ENCODE assay signal across 16 mouse cellular contexts in the genomic region with DNA sequence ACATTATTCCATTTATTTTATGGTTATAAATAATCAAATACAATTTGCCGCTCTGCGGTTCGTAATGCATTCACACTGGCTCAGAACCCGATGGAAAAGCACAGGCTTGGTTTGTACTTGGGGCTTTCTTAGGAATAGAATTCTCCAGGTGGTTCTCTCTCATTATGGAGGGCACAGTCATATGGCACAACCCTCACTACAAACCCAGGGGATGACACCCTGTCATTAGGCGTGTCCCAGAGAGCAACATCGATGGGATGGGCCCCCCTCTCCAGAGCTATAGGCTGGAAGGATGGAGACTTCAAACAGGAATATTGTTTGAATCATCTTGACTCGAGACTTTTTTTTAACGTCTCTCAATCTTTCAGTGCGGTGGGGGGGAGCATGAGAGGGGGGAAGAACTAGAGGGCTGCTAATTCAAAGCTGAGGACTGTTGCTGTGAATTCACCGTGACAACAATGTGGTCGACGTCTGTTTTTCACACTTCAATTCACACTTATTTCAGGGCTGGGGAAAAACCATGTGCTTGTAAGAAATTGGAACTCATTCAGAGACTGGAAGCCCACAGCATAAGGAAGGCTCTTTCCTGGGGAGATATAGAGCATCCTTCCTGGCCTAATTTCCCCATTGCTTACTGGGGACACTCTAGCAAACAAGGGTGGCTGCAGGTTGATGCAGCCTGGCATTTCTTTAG.
"Had no signal": no experiment of that assay in that cellular context is flagged by ENCODE, and none has a peak within 500 bp of the region (broad histone marks: within the 10 kb centered on the region; RNA-seq: fewer than 3 reads in every experiment).

No protein-coding gene starts in this region.

- ATAC-seq: liver, embryonic 12.5 days; midbrain, embryonic 15.5 days had no signal

- H3K9ac ChIP-seq: limb, embryonic 15.5 days; liver, embryonic 12.5 days; lung, embryonic 14.5 days; midbrain, embryonic 15.5 days had no signal

- H3K27me3 ChIP-seq: limb, embryonic 15.5 days; liver, embryonic 12.5 days; midbrain, embryonic 15.5 days had no signal

- H3K4me2 ChIP-seq: limb, embryonic 15.5 days; liver, embryonic 12.5 days; lung, embryonic 14.5 days; midbrain, embryonic 15.5 days had no signal

- H3K4me1 ChIP-seq: limb, embryonic 15.5 days; liver, embryonic 12.5 days; midbrain, embryonic 15.5 days had no signal

- H3K4me3 ChIP-seq: layer of hippocampus, adult 2 months; left cerebral cortex, adult 2 months; limb, embryonic 15.5 days; liver, embryonic 12.5 days; megakaryocyte, embryonic 14.5 days; midbrain, embryonic 15.5 days had no signal

- H3K36me3 ChIP-seq: limb, embryonic 15.5 days; liver, embryonic 12.5 days; midbrain, embryonic 15.5 days had no signal

- H3K9me3 ChIP-seq: limb, embryonic 15.5 days; liver, embryonic 12.5 days; megakaryocyte, embryonic 14.5 days; midbrain, embryonic 15.5 days had no signal

- DNase-seq: kidney, adult 18-20 months; kidney, postnatal 10 days; kidney, postnatal 4 days; lung, embryonic 14.5 days; lung, postnatal 10 days; right cerebral cortex, adult 18-20 months; right cerebral cortex, postnatal 25 days; thymus, postnatal 4 days had no signal

- H3K27ac ChIP-seq: layer of hippocampus, adult 2 months; left cerebral cortex, adult 2 months; limb, embryonic 15.5 days; liver, embryonic 12.5 days; macrophage; midbrain, embryonic 15.5 days; stomach, postnatal 0 days had no signal
